Mouse (Mus musculus) urinary bladder, postnatal 36 days (tissue): Measurements from ENCODE around the gene Ptpru.

Experiments used
- DNase-seq, 2 experiments: peaks; one replicate each; pipeline ENCODE4 v3.0.0; 2022; ENCODE audit warnings: low spot score in 2 of 2, mixed read lengths in 1 of 2

Gene Ptpru

GRCm38 (mm10) chr4:131784034-131784433 is 54.1 kb downstream of the Ptpru start:
- DNase-seq = peak; percentile 19 to 42

- DNase-seq = no peak
Observed at GRCm38 (mm10) chr4:131781023-131781422, 57.1 kb downstream of the Ptpru start.

- DNase-seq = no peak
Observed at GRCm38 (mm10) chr4:131778616-131779275, 59.3 kb downstream of the Ptpru start.

- no peak for DNase-seq
Observed at GRCm38 (mm10) chr4:131771384-131771783, 66.7 kb downstream of the Ptpru start.

- no peak for DNase-seq
Observed at GRCm38 (mm10) chr4:131763911-131764310, 74.2 kb downstream of the Ptpru start.

GRCm38 (mm10) chr4:131763479-131763878 is 74.6 kb downstream of the Ptpru start:
- DNase-seq = no peak

- no peak for DNase-seq
Observed at GRCm38 (mm10) chr4:131762211-131762784, 75.8 kb downstream of the Ptpru start.

GRCm38 (mm10) chr4:131752204-131752837 is 85.8 kb downstream of the Ptpru start:
- no peak for DNase-seq

GRCm38 (mm10) chr4:131751561-131751960 is 86.5 kb downstream of the Ptpru start:
- DNase-seq = no peak

GRCm38 (mm10) chr4:131749802-131750201 is 88.3 kb downstream of the Ptpru start:
- DNase-seq = no peak

- no peak for DNase-seq
Observed at GRCm38 (mm10) chr4:131744685-131745043, 93.4 kb downstream of the Ptpru start.

- DNase-seq = peak in 1 of 2 experiments; percentile 32
Observed at GRCm38 (mm10) chr4:131743831-131744684, 94.0 kb downstream of the Ptpru start.

- DNase-seq = no peak
Observed at GRCm38 (mm10) chr4:131743031-131743430, 95.1 kb downstream of the Ptpru start.

GRCm38 (mm10) chr4:131740621-131741020 is 97.5 kb downstream of the Ptpru start:
- no peak for DNase-seq

GRCm38 (mm10) chr4:131728628-131729027 is 109.5 kb downstream of the Ptpru start:
- DNase-seq = no peak

GRCm38 (mm10) chr4:131723415-131724080 is 114.5 kb downstream of the Ptpru start:
- peak; percentile 66 to 74 for DNase-seq

- DNase-seq = peak; percentile 67 to 73
Observed at GRCm38 (mm10) chr4:131722121-131722841, 115.8 kb downstream of the Ptpru start.

GRCm38 (mm10) chr4:131719151-131719550 is 118.9 kb downstream of the Ptpru start:
- DNase-seq = no peak
